Mouse (Mus musculus) CH12.LX (cell line): Measurements from ENCODE around the gene Zdhhc4.

ENCODE experiments used
- CTCF ChIP-seq, 2 experiments: IDR thresholded peaks in 1 of 2; conservative IDR thresholded peaks in 1 of 2; 2 replicates each; pipeline ENCODE4 v1.5.1; 2011 to 2012; ENCODE audit warnings: low read depth in 2 of 2, low read length in 2 of 2, improper control_type of control experiment in 1 of 2, inconsistent platforms in 1 of 2, mild to moderate bottlenecking in 1 of 2, moderate library complexity in 1 of 2
- EP300 ChIP-seq: IDR thresholded peaks from 2 replicates; pipeline ENCODE4 v1.6.1; 2011; ENCODE audit warnings: low read length, improper control_type of control experiment
- MAX ChIP-seq: IDR thresholded peaks from 2 replicates; pipeline ENCODE4 v1.6.1; 2011; ENCODE audit warnings: low read length, improper control_type of control experiment

- TF ChIP-seq MAX (no peak), CTCF (conservative IDR thresholded peaks at IDR 0.05 in 1 of 2, IDR thresholded peaks at IDR 0.05 in 1 of 2; ENCODE audit: low read depth in 2 of 2, low read length in 2 of 2) (no peak), EP300 (no peak)
Measured at GRCm38 (mm10) chr5:143304251-143304650, 24.8 kb downstream of the Zdhhc4 start.
